8 mouse cellular contexts compared by ENCODE assay signal in genomic region chr4:126146974-126147532, GRCm38 (mm10). TPM values are rescaled to one million over a fixed set of nuclear protein-coding genes. Genes with fewer than 3 reads are reported as not detected.
DNase-seq lines count a peak whose midpoint lies in the region; ATAC-seq and TF ChIP-seq lines count a peak whose summit lies in the region.

No protein-coding gene starts in this region.

- DNase-seq in heart, adult 8-10 months (ENCODE audit: low spot score) = no peak
- DNase-seq in testis, postnatal 10 days (ENCODE audit: low spot score) = no peak
- no peak for DNase-seq in adrenal gland, postnatal 25 days
- no peak for DNase-seq in thymus, adult 18-20 months

- peak overlapping the region; percentile 86 for H3K27ac ChIP-seq in heart, embryonic 15.5 days
- H3K27ac ChIP-seq in testis, adult 2 months (ENCODE audit: control insufficient read depth, insufficient read depth, low read depth, low read length) = peak overlapping the region; percentile 26; the same call in 1 of the 2 replicates
- H3K27ac ChIP-seq in limb, embryonic 13.5 days = peak overlapping the region; percentile 96

- 0 out of 2 replicates have a peak, but pooled peaks cover 3% of the 10 kb centered on the region for H3K27me3 ChIP-seq in heart, embryonic 15.5 days
- H3K27me3 ChIP-seq in testis, adult 2 months (ENCODE audit: control insufficient read depth, insufficient read depth, low read length) = no peaks in the 10 kb centered on the region
- H3K27me3 ChIP-seq in limb, embryonic 13.5 days = no peaks in the 10 kb centered on the region

- TF ChIP-seq CTCF in testis, adult 2 months (IDR thresholded peaks at IDR 0.05; ENCODE audit: control insufficient read depth, insufficient read depth, insufficient replicate concordance, low read depth, low read length) = no peak

- peaks cover 53% of the 10 kb centered on the region for H3K4me1 ChIP-seq in heart, embryonic 15.5 days (replicated peaks)
- peaks cover 17% of the 10 kb centered on the region for H3K4me1 ChIP-seq in testis, adult 2 months (ENCODE audit: control insufficient read depth, insufficient read depth, low read length)
- H3K4me1 ChIP-seq in limb, embryonic 13.5 days = peaks cover 53% of the 10 kb centered on the region

- no peaks in the 10 kb centered on the region for H3K36me3 ChIP-seq in heart, embryonic 15.5 days
- no peaks in the 10 kb centered on the region for H3K36me3 ChIP-seq in testis, adult 2 months (ENCODE audit: control insufficient read depth, insufficient read depth, low read length)
- H3K36me3 ChIP-seq in limb, embryonic 13.5 days = peaks cover 18% of the 10 kb centered on the region

- no peak for ATAC-seq in heart, embryonic 15.5 days (replicated peaks; ENCODE audit: insufficient number of reproducible peaks, insufficient read depth, low FRiP score, low read depth)
- ATAC-seq in limb, embryonic 13.5 days (ENCODE audit: low FRiP score, low read depth) = no peak
- ATAC-seq in inflammation-experienced regulatory T-cells, adult 6 months = no peak

- 40% methylated on average over 9 of the region's 9 CpGs for WGBS in heart, embryonic 15.5 days
- WGBS in limb, embryonic 13.5 days = 20% methylated on average over 9 of the region's 9 CpGs

- H3K4me3 ChIP-seq in heart, embryonic 15.5 days = peak overlapping the region; percentile 64
- H3K4me3 ChIP-seq in testis, adult 2 months (ENCODE audit: control insufficient read depth, low read depth, low read length) = no peak overlapping the region
- H3K4me3 ChIP-seq in limb, embryonic 13.5 days = peak overlapping the region; percentile 79

- no peak overlapping the region; the same call in 1 of the 2 replicates for H3K9ac ChIP-seq in heart, embryonic 15.5 days
- H3K9ac ChIP-seq in limb, embryonic 13.5 days = 0 out of 2 replicates have a peak overlapping the region, but pooled peaks have one; percentile 90

- no peaks in the 10 kb centered on the region for H3K9me3 ChIP-seq in heart, embryonic 15.5 days (replicated peaks)
- H3K9me3 ChIP-seq in limb, embryonic 13.5 days = no peaks in the 10 kb centered on the region

- TF ChIP-seq POLR2A in testis, adult 2 months (IDR thresholded peaks at IDR 0.05; ENCODE audit: control insufficient read depth, low read depth, low read length) = no peak

- peak overlapping the region; percentile 67 for H3K4me2 ChIP-seq in heart, embryonic 15.5 days
- H3K4me2 ChIP-seq in limb, embryonic 13.5 days (replicated peaks) = peak overlapping the region; percentile 99

RNA-seq across cellular contexts. Expression of gene Eva1b, which starts 0.5 kb away (rescaled TPM):
- polyA plus RNA-seq in heart, embryonic 15.5 days (2015; fragmentation: Nextera tagmentation; extraction: Ambion mirVana) = 28.0 and 37.7 TPM in 2 replicates
- 10 to 100 TPM in 1 of 4 experiments, 1 to 10 TPM in 3; 7.3 to 12.4 (median 9.0) TPM for total RNA-seq in heart, adult 8-10 months (2022)
- polyA plus RNA-seq in testis, adult 2 months (2012; rRNA removed) = 5.4 and 6.2 TPM in 2 replicates
- polyA plus RNA-seq in limb, embryonic 13.5 days (2015; fragmentation: Nextera tagmentation; extraction: Ambion mirVana) = 74.5 and 77.5 TPM in 2 replicates
- total RNA-seq in adrenal gland, postnatal 25 days (2021) = 23.4 and 33.9 TPM in 2 replicates
- 10 to 100 TPM in 2 of 3 experiments, 1 to 10 TPM in 1; 8.5 to 14.5 (median 11.7) TPM for polyA plus RNA-seq in inflammation-experienced regulatory T-cells, adult 6 months (2017; shearing (Covaris generic))

RNA-seq across cellular contexts. Expression of gene Sh3d21, which starts 16.2 kb away (rescaled TPM):
- polyA plus RNA-seq in heart, embryonic 15.5 days (2015; fragmentation: Nextera tagmentation; extraction: Ambion mirVana) = 3.3 and 4.1 TPM in 2 replicates
- total RNA-seq in heart, adult 8-10 months (2022) = 1 to 10 TPM; 1.6 to 2.2 (median 2.1) TPM
- polyA plus RNA-seq in testis, adult 2 months (2012; rRNA removed) = 285 and 337 TPM in 2 replicates
- 9.3 and 10.5 TPM in 2 replicates for polyA plus RNA-seq in limb, embryonic 13.5 days (2015; fragmentation: Nextera tagmentation; extraction: Ambion mirVana)
- 2.8 and 3.2 TPM in 2 replicates for total RNA-seq in adrenal gland, postnatal 25 days (2021)
- polyA plus RNA-seq in inflammation-experienced regulatory T-cells, adult 6 months (2017; shearing (Covaris generic)) = 1 to 10 TPM in 1 of 3 experiments, under 1 TPM in 2; 0.24 to 1.3 (median 0.59) TPM

RNA-seq across cellular contexts. Expression of gene Stk40, which starts 43.3 kb away (rescaled TPM):
- polyA plus RNA-seq in heart, embryonic 15.5 days (2015; fragmentation: Nextera tagmentation; extraction: Ambion mirVana) = 20.6 and 27.2 TPM in 2 replicates
- total RNA-seq in heart, adult 8-10 months (2022) = 10 to 100 TPM; 37.8 to 61.9 (median 52.4) TPM
- 33.5 and 33.9 TPM in 2 replicates for polyA plus RNA-seq in testis, adult 2 months (2012; rRNA removed)
- 38.7 and 39.0 TPM in 2 replicates for polyA plus RNA-seq in limb, embryonic 13.5 days (2015; fragmentation: Nextera tagmentation; extraction: Ambion mirVana)
- total RNA-seq in adrenal gland, postnatal 25 days (2021) = 41.2 and 43.1 TPM in 2 replicates
- 10 to 100 TPM; 11.0 to 27.7 (median 16.5) TPM for polyA plus RNA-seq in inflammation-experienced regulatory T-cells, adult 6 months (2017; shearing (Covaris generic))

RNA-seq across cellular contexts. Expression of gene Lsm10, which starts 50.6 kb away (rescaled TPM):
- 42.2 and 43.2 TPM in 2 replicates for polyA plus RNA-seq in heart, embryonic 15.5 days (2015; fragmentation: Nextera tagmentation; extraction: Ambion mirVana)
- total RNA-seq in heart, adult 8-10 months (2022) = 10 to 100 TPM; 17.3 to 19.5 (median 18.4) TPM
- 41.9 and 43.5 TPM in 2 replicates for polyA plus RNA-seq in testis, adult 2 months (2012; rRNA removed)
- 44.7 and 46.3 TPM in 2 replicates for polyA plus RNA-seq in limb, embryonic 13.5 days (2015; fragmentation: Nextera tagmentation; extraction: Ambion mirVana)
- 45.4 and 48.0 TPM in 2 replicates for total RNA-seq in adrenal gland, postnatal 25 days (2021)
- polyA plus RNA-seq in inflammation-experienced regulatory T-cells, adult 6 months (2017; shearing (Covaris generic)) = 10 to 100 TPM; 55.6 to 76.5 (median 73.4) TPM

RNA-seq across cellular contexts. Expression of gene Thrap3, which starts 55.5 kb away (rescaled TPM):
- polyA plus RNA-seq in heart, embryonic 15.5 days (2015; fragmentation: Nextera tagmentation; extraction: Ambion mirVana) = 129 and 149 TPM in 2 replicates
- total RNA-seq in heart, adult 8-10 months (2022) = 100 to 1,000 TPM; 112 to 128 (median 121) TPM
- polyA plus RNA-seq in testis, adult 2 months (2012; rRNA removed) = 48.4 and 56.8 TPM in 2 replicates
- 251 and 256 TPM in 2 replicates for polyA plus RNA-seq in limb, embryonic 13.5 days (2015; fragmentation: Nextera tagmentation; extraction: Ambion mirVana)
- total RNA-seq in adrenal gland, postnatal 25 days (2021) = 190 and 232 TPM in 2 replicates
- polyA plus RNA-seq in inflammation-experienced regulatory T-cells, adult 6 months (2017; shearing (Covaris generic)) = 100 to 1,000 TPM; 198 to 359 (median 205) TPM

Comparison
In these comparisons a context has a peak if more than half of its experiments do, and no peak if none do; other contexts are left out.
1. H3K27ac ChIP-seq: peak in every context shown above with its lines; median percentile 96 in limb, embryonic 13.5 days; 86 in heart, embryonic 15.5 days; 26 in testis, adult 2 months.
2. RNA of gene Sh3d21, which starts 16.2 kb away (polyA plus RNA-seq): 285 to 337 TPM in testis, adult 2 months; 9.3 to 10.5 TPM in limb, embryonic 13.5 days, 3.3 to 4.1 TPM in heart, embryonic 15.5 days and 0.24 to 1.3 TPM in inflammation-experienced regulatory T-cells, adult 6 months; every median in the first group is over 10 times any median in the second.